Mouse (Mus musculus) small intestine, adult 2 months (tissue): ENCODE data around the gene Rassf5.

Experiments used
- CTCF ChIP-seq: fragments of 200-500 bp; IDR thresholded peaks from 2 replicates; pipeline ENCODE4 v1.5.1; 2012; ENCODE audit warnings: low read depth, mild to moderate bottlenecking, control low read depth, inconsistent platforms, low read length, moderate library complexity, mixed read lengths; ENCODE audit not compliant: insufficient replicate concordance, insufficient read length; ENCODE audit errors: extremely low read depth
- POLR2A ChIP-seq: fragments of 200-500 bp; IDR thresholded peaks from 2 replicates; pipeline ENCODE4 v1.6.1; 2012; ENCODE audit warnings: low read depth, mild to moderate bottlenecking, control low read depth, inconsistent platforms, low read length, moderate library complexity

DNA sequence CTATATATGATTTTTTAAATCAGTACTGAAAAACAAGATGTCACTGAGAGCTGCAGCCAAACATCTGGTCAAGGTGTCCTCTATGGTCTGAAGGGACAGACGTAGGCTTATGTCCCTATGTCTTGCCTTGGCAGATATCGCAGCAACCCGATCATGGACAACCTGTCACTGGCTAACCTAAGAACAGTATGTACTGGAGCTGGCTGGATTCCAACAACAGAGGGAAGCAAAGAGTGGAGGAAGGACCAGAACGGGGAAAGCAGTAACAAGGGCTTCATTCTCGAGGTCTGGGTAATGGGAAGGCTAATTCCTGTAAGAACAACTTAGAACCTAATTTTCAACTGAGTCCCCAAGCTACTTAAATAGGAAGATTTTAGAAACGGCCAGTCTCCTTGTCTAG is 43.9 kb upstream of the Rassf5 start:
- TF ChIP-seq CTCF (no peak), POLR2A (no peak)
